Mouse (Mus musculus): ENCODE results near the gene Zfp2. TPM values are rescaled to one million over a fixed set of nuclear protein-coding genes. Genes with fewer than 3 reads are reported as not detected.

Zfp2 gene
- total RNA-seq (2023), result 2.3 TPM

GRCm38 (mm10) chr11:50915671-50916320 lies at the start of gene Zfp2:
TSS of gene Zfp2 (minus strand) at chr11:50916165.

DNA sequence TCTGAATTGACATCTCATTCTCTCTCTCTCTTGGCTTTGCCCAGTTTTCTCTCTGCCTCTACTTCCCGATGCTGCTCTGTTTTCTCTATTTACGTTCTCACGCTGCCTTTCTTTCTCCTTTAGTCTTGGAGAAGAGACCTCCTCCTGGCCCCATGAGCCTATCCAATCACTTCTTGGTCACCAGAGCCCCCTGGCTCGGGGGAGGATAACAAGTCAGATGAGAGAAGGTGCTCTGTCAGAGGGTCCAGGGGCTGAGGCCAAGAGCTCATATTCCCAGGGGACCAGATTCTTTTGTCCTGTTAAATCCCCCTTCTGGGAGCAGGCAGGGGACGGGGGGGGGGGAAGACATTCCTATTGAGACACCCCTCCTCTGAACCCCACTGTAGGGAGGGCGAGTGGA lies 37.7 kb upstream of the Zfp2 start, which contains the start of gene Prop1:
Gene Prop1, minus strand, starts transcription at position 101 of the 400 bp plus-strand sequence.

DNA sequence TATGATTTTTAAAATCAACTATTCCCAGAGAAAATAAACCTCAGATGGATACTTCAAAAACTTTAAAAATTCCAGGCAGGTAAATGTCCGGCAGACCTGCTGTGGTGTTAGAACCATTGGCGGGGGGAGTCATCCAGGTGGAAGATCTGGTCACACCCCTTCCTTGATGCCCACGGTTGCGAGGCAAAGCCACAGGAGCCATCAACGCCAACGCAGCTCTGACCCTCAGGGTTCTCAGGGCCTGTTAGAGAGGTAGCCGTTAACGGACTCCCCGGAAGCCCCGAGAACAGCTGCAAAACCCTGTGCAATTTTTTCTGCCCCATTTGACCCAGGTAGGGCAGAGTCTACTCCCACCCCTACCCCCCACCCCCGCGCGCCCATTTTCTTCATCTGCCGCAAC lies 27.5 kb upstream of the Zfp2 start, which contains the start of gene 4933414I15Rik:
Gene 4933414I15Rik, minus strand, starts transcription at position 260 of the 400 bp plus-strand sequence.

DNA sequence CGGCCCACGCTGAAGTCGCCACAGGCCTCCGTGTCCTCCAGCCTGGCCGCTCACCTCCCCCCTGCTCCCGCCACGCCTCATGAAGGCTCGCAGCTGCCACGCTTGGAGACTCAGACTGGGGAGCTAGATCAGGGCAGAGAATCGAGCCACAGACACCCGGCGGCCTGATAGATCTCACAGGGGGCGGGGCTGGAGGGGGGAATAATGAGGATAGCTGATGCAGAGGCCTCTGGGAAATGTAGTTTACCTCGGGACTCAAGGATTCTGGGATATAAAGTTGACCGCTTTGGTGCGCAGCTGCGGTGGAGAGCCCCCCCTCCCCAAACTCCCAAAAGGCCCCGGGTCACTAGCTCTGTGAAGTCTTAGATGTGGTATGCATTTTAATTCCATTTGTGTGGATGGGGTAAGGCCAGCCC lies 15.5 kb upstream of the Zfp2 start, which contains the start of gene Zfp354b:
Gene Zfp354b, minus strand, starts transcription at position 183 of the 416 bp plus-strand sequence.

GRCm38 (mm10) chr11:50887390-50888128 lies 28.4 kb downstream of the Zfp2 start, which contains the start of gene Zfp454:
TSS of gene Zfp454 (minus strand) at chr11:50887651.

GRCm38 (mm10) chr11:50850177-50850735 lies 65.7 kb downstream of the Zfp2 start, which contains the start of gene Grm6:
TSS of gene Grm6 (plus strand) at chr11:50850685.

Other genes starting within 250 kb of the Zfp2 start
- gene Zfp354c, start 88.4 kb downstream of the Zfp2 start, total RNA-seq (2023), result 14.7 TPM
- 0.62 TPM for gene Zfp879, start 74.6 kb downstream of the Zfp2 start, total RNA-seq (2023)
- 8.7 TPM for gene Grm6, start 65.5 kb downstream of the Zfp2 start, total RNA-seq (2023)
- not detected for gene Zfp454, start 28.5 kb downstream of the Zfp2 start, total RNA-seq (2023)
- gene Zfp354b, start 15.5 kb upstream of the Zfp2 start, total RNA-seq (2023), result not detected
- not detected for gene 4933414I15Rik, start 27.6 kb upstream of the Zfp2 start, total RNA-seq (2023)
- gene Prop1, start 37.6 kb upstream of the Zfp2 start, total RNA-seq (2023), result not detected
- not detected for gene Olfr1378, start 50.4 kb upstream of the Zfp2 start, total RNA-seq (2023)
- gene Olfr1377, start 65.8 kb upstream of the Zfp2 start, total RNA-seq (2023), result not detected
- not detected for gene Olfr51, start 87.4 kb upstream of the Zfp2 start, total RNA-seq (2023)
- not detected for gene Olfr54, start 98.1 kb upstream of the Zfp2 start, total RNA-seq (2023)
- gene Olfr1375, start 131.9 kb upstream of the Zfp2 start, total RNA-seq (2023), result not detected
- gene Zfp354a, start 143.1 kb upstream of the Zfp2 start, total RNA-seq (2023), result not detected

Measured in CD4-positive naive resting alpha-beta T cell, adult 57 days (primary cell).